Mouse (Mus musculus): ENCODE data around the gene Arid3c. TPM values are rescaled to one million over a fixed set of nuclear protein-coding genes. Genes with fewer than 3 reads are reported as not detected.
"Not testable (repeated sequence)": the region's sequence is repeated elsewhere in the genome, so short reads cannot be mapped to it uniquely, and the experiment has no call there.

The Arid3c gene
- total RNA-seq, 2 experiments from 2014 or later, result not detected

DNA sequence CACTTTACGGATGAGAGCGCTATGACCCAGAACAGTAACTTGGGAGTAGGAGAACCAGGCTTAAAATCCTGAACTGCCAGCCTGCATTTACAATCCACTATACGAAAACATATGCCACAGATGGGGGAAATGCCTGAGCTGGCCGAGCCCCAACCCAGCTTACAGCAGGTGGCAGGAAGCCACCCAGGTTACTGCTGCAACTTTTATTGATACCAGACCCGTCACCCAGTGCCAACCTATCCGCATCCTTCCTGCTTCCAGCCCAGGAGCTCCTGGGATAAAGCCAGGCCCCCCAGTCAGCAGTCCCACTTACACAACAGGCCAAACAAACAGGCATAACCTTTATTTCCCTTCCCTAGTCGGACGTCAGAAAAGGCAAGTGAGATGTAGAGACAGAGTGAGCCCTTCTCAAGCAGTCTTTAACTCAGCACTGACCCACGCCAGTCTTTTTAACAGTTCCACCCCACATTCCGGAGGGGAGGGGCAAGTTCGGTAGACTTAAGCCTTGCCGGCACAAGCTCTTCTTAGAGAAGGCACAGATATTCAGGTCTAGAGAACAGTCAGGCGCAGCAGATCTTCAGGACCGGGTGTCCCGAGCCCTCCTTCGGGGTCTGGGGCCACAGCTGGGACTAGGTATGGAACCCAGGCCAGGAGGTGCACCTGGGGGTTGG is 19.1 kb downstream of the Arid3c start:
- no peak for DNase-seq (ENCODE audit: low spot score)
- intact Hi-C loops (cut with DNase I), result no loop called here

GRCm38 (mm10) chr4:41710229-41710628 is 20.7 kb downstream of the Arid3c start:
- intact Hi-C loops (cut with DNase I), result no loop called here
- no peak for DNase-seq (ENCODE audit: low spot score)

DNA sequence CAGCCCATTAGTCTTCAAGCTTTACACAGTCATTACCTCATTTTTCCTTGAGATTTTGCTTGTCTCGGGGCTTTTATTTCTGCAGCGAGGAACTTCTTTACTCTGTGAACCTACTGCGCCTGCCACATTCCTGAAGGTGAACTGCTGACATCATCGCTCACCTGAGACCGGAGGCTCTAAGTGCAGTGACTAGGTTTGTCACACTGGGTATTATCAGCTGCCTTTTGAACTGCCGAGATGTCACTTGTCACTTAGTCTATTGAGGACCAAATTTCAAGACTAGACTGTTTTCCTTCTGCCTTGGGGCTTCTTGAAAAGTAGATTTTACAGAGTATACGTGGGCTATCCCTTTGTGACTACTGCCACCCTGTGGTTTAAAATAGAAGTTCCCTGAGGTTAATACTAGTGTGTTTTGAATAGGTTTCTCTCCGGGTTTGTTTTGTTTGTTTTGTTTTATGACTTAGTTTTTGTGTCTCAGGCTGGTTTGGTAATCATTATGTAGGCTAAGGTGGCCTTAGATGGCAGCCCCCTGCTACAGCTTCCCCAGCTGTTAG is 22.7 kb downstream of the Arid3c start:
- intact Hi-C loops (cut with DNase I), result loop anchor here (2.0 to 5.0 kb wide), 2 partner anchors 156 to 239 kb away; no protein-coding TSS in a partner anchor
- DNase-seq (ENCODE audit: low spot score), result no peak

DNA sequence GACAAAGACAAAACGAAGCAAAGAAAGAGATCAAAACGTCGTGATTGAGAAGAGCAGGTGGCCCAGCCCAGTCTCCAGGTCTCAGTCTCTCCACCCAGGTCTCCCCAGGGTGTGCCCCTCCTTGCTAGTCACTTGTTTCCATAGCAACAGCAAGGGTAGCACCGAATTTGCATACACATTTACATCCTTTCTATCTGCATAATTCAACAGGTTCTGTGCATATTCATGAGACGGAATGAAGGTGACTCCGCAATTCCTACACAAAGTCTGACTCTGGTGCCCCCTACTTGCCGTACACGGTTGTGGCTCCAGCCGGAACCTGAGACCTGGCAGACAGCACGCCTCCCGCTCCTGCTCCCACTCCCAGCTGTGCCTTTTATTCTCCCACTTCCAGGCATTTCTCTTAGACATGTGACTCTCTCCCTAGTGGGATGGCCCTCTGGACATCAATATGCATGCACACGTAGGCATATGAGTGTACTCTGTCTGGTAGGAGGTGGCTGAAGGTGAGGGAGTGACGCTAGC is 23.9 kb downstream of the Arid3c start:
- intact Hi-C loops (cut with DNase I), result loop anchor here (2.0 to 5.0 kb wide), 3 partner anchors 52 to 155 kb away; no protein-coding TSS in a partner anchor
- DNase-seq (ENCODE audit: low spot score), result no peak

DNA sequence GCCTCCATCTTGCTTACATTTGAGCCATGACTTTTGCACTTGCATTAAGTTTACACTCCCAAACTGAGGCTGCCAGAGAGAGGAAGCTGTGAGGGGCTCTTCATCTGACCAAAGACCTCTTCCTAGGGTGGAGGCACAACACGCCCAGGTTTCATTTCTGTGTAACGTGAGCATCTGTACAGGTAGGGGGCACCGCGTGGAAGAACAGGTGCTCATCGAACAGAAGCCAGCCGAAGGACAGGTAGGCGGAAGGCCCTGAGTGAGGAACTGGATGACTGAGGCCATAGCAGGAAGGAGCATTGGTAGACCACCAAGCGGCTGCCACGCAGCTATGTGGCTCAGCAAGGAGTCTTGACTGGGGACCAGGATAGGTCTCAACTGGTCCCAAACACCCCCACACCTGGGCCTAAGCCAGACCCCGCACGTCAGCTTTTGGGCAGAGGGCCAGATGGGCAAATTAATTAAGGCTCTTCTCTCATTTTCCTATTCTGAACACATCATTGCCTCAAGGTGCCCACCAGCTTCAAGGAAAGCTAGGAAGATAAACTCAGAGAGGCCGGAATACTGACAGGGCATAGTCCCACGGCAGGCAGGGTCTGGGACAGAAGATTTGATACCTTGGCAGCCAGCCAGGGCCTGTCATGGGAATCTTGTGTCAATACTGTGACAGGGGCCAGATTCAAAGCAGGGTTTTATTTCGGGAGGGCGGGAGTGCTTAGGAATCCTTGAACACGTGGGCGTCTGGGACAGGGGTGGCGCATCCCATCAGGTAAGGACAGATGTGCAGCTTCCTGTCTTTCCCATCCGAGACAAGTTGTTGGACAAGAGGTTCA is 24.8 kb downstream of the Arid3c start:
- no peak for DNase-seq (ENCODE audit: low spot score)
- intact Hi-C loops (cut with DNase I), result loop anchor here (2.0 to 5.0 kb wide), 3 partner anchors 51 to 154 kb away; no protein-coding TSS in a partner anchor

GRCm38 (mm10) chr4:41704651-41705050 is 26.3 kb downstream of the Arid3c start:
- DNase-seq (ENCODE audit: low spot score), result no peak
- intact Hi-C loops (cut with DNase I), result loop anchor here (5.0 kb wide), 1 partner anchor 152 kb away; no protein-coding TSS in a partner anchor

DNA sequence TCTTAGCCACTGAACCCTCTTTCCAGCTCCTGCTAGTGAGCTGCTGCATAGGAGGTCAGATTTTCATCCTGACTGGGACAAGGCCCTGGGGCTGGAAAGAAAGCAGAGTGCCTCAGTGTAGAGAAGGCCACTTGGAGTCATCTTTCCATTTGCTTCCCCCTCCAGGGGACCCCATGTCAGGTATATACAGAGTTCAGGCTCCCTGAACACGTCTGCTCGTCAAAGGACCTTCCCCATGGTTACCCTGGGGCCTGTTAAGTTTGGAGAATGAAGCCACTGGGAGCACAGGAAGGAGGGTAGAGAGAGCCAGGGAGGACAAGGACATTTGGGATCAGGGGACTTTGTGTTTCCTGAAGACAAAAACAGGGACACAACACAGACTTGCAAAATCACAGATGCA is 28.7 kb downstream of the Arid3c start:
- intact Hi-C loops (cut with DNase I); DNase-seq (ENCODE audit: low spot score): not testable (repeated sequence)

DNA sequence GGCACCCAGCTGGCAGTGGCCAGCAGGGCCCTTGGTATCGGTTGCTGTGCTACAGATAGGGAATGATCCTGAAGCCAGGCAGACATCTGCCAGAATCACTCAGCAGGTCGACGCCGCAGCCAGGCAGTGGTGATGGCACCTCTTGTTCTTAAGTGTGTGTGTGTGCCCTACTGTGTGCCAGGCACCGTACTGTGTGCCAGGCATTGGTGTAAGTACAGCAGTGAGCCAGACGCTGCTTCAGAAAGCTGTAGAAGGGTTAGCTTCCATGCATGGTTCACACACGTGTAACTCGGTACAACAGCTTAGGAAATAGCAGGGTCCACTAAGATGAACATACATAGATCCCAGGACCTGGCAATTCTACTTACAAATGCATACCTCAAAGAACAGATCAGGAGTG is 30.7 kb downstream of the Arid3c start:
- DNase-seq (ENCODE audit: low spot score); intact Hi-C loops (cut with DNase I): not testable (repeated sequence)

DNA sequence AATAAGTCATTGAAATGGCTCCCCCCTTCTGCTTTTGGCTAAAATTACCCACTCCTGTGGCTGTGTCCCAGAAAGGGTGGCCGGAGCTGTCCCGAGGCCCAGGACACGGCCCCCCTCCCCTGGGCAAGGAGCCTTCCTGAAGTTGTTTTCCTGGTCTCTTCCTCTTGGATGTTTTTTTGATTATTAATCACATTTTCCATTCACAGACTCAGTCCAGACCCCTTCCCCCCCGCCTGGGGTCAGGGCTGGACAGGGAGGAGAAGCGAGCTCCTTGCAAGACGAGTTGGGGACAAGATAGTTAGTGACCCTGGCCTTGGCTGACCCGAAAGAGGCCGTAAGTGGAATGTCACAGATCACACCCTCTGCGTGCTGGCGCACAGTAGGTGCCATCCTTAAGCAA is 31.2 kb downstream of the Arid3c start, which contains the start of gene Il11ra1:
Gene Il11ra1, plus strand, starts transcription at position 207 of the 400 bp plus-strand sequence.
- DNase-seq (ENCODE audit: low spot score); intact Hi-C loops (cut with DNase I): not testable (repeated sequence)

GRCm38 (mm10) chr4:41698421-41699016 is 32.4 kb downstream of the Arid3c start:
- DNase-seq (ENCODE audit: low spot score), result peak; percentile 49

DNA sequence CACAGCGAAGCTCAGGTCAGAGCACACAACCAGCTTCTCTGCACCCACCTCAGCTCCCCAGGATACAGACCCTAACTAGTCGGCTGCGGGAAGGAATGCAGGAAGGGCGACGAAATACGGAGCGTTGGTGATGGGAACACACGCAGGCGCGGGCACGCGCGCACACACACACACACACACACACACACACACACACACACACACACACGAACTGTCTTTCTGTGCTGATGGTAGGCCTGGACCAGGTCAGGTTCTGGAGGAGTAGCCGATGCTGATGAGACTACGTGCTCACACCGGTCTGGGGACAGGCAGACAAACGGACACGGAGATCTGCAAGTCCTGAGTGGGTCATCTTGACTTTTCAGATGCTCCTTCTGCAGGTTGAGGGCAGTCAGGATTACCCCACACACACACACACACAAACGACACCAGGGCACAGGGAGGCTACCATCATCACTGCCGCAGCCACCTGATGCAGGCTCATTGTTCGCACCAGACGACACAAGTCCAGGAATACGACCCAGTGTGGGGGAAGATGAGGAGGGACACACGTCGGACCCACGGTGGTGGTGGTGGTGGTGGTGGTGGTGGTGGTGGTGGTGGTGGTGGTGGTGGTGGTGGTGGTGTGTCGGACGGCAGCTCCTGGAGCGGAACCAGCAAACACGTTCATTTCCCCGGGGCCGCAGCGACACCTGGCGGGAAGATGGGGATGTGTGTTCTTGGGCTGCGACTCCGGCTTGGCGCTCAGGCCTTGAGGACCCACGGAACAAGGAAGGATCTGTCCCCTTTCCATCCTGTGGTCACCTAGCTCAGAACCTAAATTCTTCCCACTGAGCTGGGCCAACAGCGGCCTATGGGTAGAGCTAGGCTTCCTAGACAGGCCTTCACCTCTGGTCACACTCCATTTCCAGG is 33.8 kb downstream of the Arid3c start, which contains the start of gene Cntfr:
Gene Cntfr, minus strand, starts transcription at position 160 of the 912 bp plus-strand sequence.
- intact Hi-C loops (cut with DNase I), result loop anchor here (2.0 kb wide), 1 partner anchor 38 kb away; no protein-coding TSS in a partner anchor
- peak; percentile 62 for DNase-seq (ENCODE audit: low spot score)

More at GRCm38 (mm10) chr4:41698421-41699016, 32.4 kb downstream of the Arid3c start:
- intact Hi-C loops (cut with DNase I), result not testable (repeated sequence)

DNA sequence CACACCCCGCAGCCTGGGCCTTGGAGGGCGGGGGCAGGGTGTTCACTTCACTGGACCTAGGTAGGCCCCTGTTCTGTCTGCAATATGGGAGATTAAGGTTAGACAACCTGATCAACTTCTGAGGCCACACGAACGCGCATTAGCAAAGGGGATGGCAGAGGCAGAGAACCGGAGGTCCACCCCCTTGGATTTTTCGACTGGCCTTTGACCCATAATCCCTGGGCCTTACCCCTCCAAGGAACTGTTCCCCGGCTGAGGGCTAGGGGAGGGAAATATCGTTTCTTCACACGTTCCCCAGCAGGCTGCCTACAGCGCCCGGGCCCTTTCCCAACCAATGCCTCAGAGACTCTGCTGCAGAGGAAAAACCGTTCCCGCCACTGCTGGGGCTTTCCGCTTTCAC is 34.5 kb downstream of the Arid3c start:
- not testable (repeated sequence) for DNase-seq (ENCODE audit: low spot score)
- intact Hi-C loops (cut with DNase I), result loop anchor here (2.0 kb wide), 1 partner anchor 38 kb away; no protein-coding TSS in a partner anchor

DNA sequence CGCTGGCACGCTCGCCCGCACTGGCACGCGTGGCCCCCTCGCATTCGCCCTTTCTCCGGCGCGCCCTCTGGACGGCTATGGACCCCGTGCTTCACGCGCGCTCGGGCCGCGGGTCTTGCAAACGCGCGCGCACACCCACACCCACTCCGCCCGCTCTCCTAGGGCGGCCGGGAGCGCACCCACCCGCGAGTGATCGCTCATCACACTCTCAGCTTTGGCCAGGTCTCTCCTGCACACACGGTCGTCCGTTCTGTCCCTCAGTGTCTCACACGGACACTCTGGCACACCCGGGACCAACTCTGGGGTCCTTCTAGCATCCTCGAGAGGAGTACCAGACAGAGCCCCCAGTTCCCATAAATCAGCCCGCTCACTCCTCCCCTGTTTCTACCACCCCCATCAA is 35.1 kb downstream of the Arid3c start:
- intact Hi-C loops (cut with DNase I), result loop anchor here (2.0 kb wide), 1 partner anchor 37 kb away; no protein-coding TSS in a partner anchor

GRCm38 (mm10) chr4:41693511-41693910 is 37.4 kb downstream of the Arid3c start:
- DNase-seq (ENCODE audit: low spot score); intact Hi-C loops (cut with DNase I): not testable (repeated sequence)

More for the DNA sequence above, 35.1 kb downstream of the Arid3c start:
- DNase-seq (ENCODE audit: low spot score), result not testable (repeated sequence)

GRCm38 (mm10) chr4:41690014-41690413 is 40.9 kb downstream of the Arid3c start:
- DNase-seq (ENCODE audit: low spot score); intact Hi-C loops (cut with DNase I): not testable (repeated sequence)

- DNase-seq (ENCODE audit: low spot score), result not testable (repeated sequence)
Measured at GRCm38 (mm10) chr4:41688562-41688961, 42.4 kb downstream of the Arid3c start.

DNA sequence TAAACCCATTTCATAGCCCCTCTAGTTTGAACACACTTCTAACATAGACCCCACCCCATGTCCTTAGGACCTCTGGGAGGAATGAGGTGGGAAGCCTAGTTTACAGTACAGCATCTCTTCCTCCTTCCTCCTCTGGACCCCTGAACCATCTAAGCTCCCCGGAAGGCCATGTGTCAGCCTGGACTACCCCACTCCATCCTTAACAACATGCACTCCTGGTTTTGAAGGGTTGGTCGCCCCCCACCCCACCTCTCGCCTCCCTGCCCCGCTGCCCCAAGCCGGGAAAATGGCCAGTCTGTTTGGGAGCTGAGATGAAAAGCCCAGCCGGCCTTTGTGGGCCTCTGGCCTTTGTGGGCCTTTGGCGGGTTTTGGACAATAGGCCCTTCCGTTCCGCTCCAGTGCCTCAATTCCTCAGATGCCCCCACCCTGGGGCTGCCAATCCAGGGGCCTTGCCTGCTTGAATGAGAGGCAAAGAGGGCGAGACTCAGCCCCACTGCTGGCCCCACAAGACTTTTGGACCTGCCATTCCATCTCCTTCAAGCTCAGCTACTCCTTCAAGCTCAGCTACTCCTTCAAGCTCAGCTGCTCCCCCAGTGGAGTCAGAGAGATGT is 45.0 kb downstream of the Arid3c start:
- intact Hi-C loops (cut with DNase I); DNase-seq (ENCODE audit: low spot score): not testable (repeated sequence)

More at GRCm38 (mm10) chr4:41688562-41688961, 42.4 kb downstream of the Arid3c start:
- intact Hi-C loops (cut with DNase I), result not testable (repeated sequence)
